Mouse (Mus musculus) frontal cortex, postnatal 10 days (tissue): ENCODE results near the gene Gm43302.
"Not testable (repeated sequence)": the region's sequence is repeated elsewhere in the genome, so short reads cannot be mapped to it uniquely, and the experiment has no call there.

Experiments used
- DNase-seq, 2 experiments: peaks; one replicate each; pipeline ENCODE4 v3.0.0; 2022; ENCODE audit warnings: low spot score in 2 of 2, mixed read lengths in 1 of 2

Gene Gm43302

GRCm38 (mm10) chr5:105293226-105294165 is at the start of gene Gm43302, which contains the start of gene Gbp6:
TSS of gene Gm43302 (minus strand) at chr5:105293695.
TSS of gene Gbp6 (minus strand) at chr5:105293698.
- DNase-seq = peak in 1 of 2 experiments; percentile 6

- no peak for DNase-seq
Measured at GRCm38 (mm10) chr5:105341281-105341680, 47.8 kb upstream of the Gm43302 start.

GRCm38 (mm10) chr5:105322543-105322942 is 29.0 kb upstream of the Gm43302 start:
- DNase-seq = no peak

- no peak for DNase-seq
Measured at GRCm38 (mm10) chr5:105310941-105311340, 17.4 kb upstream of the Gm43302 start.

- not testable (repeated sequence) for DNase-seq
Measured at GRCm38 (mm10) chr5:105309148-105309547, 15.7 kb upstream of the Gm43302 start.

GRCm38 (mm10) chr5:105306946-105307345 is 13.5 kb upstream of the Gm43302 start:
- DNase-seq = not testable (repeated sequence)

- no peak for DNase-seq
Measured at GRCm38 (mm10) chr5:105306159-105306581, 12.7 kb upstream of the Gm43302 start.

- not testable (repeated sequence) for DNase-seq
Measured at GRCm38 (mm10) chr5:105305671-105306070, 12.2 kb upstream of the Gm43302 start.

GRCm38 (mm10) chr5:105301963-105302362 is 8.5 kb upstream of the Gm43302 start:
- no peak for DNase-seq

- DNase-seq = no peak
Measured at GRCm38 (mm10) chr5:105301531-105301930, 8.0 kb upstream of the Gm43302 start.

GRCm38 (mm10) chr5:105295746-105296145 is 2.3 kb upstream of the Gm43302 start:
- DNase-seq = no peak

GRCm38 (mm10) chr5:105292492-105292891 is 1.0 kb downstream of the Gm43302 start:
- DNase-seq = no peak

GRCm38 (mm10) chr5:105290921-105291320 is 2.6 kb downstream of the Gm43302 start:
- not testable (repeated sequence) for DNase-seq

- DNase-seq = not testable (repeated sequence)
Measured at GRCm38 (mm10) chr5:105260673-105261072, 32.8 kb downstream of the Gm43302 start.

GRCm38 (mm10) chr5:105252491-105252890 is 41.0 kb downstream of the Gm43302 start:
- no peak for DNase-seq

GRCm38 (mm10) chr5:105244741-105245140 is 48.8 kb downstream of the Gm43302 start:
- not testable (repeated sequence) for DNase-seq

- peak; percentile 5 to 6 for DNase-seq
Measured at GRCm38 (mm10) chr5:105240982-105241381, 52.5 kb downstream of the Gm43302 start.

- not testable (repeated sequence) for DNase-seq
Measured at GRCm38 (mm10) chr5:105239483-105240047, 53.9 kb downstream of the Gm43302 start, which contains the start of gene Gbp10. TSS of gene Gbp10 (minus strand) at chr5:105239533.

GRCm38 (mm10) chr5:105238402-105238801 is 55.1 kb downstream of the Gm43302 start:
- DNase-seq = not testable (repeated sequence)

- DNase-seq = not testable (repeated sequence)
Measured at GRCm38 (mm10) chr5:105236040-105236439, 57.5 kb downstream of the Gm43302 start.

- not testable (repeated sequence) for DNase-seq
Measured at GRCm38 (mm10) chr5:105208957-105209356, 84.5 kb downstream of the Gm43302 start.

- DNase-seq = not testable (repeated sequence)
Measured at GRCm38 (mm10) chr5:105200791-105201355, 92.6 kb downstream of the Gm43302 start.
